In the genomic region with DNA sequence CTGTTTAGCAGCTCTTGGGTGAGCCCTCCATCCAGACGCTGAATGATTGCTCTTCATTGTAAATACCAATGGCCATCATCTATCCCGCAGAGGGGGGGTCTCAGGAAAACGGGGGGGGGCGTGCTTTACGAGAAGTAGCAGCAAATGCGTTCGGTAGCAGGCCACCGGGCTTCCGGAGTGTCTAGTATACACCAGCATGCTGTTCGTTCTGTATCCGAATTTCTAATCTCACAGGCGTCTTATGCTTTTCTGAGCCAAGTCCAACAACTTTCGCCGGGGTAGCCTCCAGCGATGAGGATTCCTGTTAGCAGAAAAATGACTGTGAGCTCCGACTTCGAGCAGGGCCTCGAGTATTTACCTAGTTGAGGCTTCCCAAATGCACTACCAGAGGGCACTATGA, we compare ENCODE assay signal across 8 mouse cellular contexts.
DNase-seq lines count a peak whose midpoint lies in the region; ATAC-seq and TF ChIP-seq lines count a peak whose summit lies in the region.

No protein-coding gene starts in this region.

- no peak for TF ChIP-seq POLR2A in thymus, adult 2 months (IDR thresholded peaks at IDR 0.05; ENCODE audit: control insufficient read depth, extremely low read depth, insufficient read depth, low read length, poor library complexity)

- no peaks in the 10 kb centered on the region for H3K9me3 ChIP-seq in embryonic facial prominence, embryonic 12.5 days
- H3K9me3 ChIP-seq in limb, embryonic 13.5 days: no peaks in the 10 kb centered on the region
- no peaks in the 10 kb centered on the region for H3K9me3 ChIP-seq in midbrain, embryonic 16.5 days (replicated peaks; ENCODE audit: control insufficient read depth, low read length, poor library complexity, severe bottlenecking)

- H3K9ac ChIP-seq in embryonic facial prominence, embryonic 12.5 days: 0 out of 2 replicates have a peak overlapping the region, but pooled peaks have one; percentile 27
- 0 out of 2 replicates have a peak overlapping the region, but pooled peaks have one; percentile 40 for H3K9ac ChIP-seq in limb, embryonic 13.5 days
- H3K9ac ChIP-seq in midbrain, embryonic 16.5 days (ENCODE audit: low read depth, low read length): no peak overlapping the region

- H3K4me1 ChIP-seq in thymus, adult 2 months (replicated peaks; ENCODE audit: control insufficient read depth, insufficient read depth, low read length): peaks cover 9% of the 10 kb centered on the region; the same call in 1 of the 2 replicates
- H3K4me1 ChIP-seq in embryonic facial prominence, embryonic 12.5 days: peaks cover 31% of the 10 kb centered on the region
- H3K4me1 ChIP-seq in limb, embryonic 13.5 days: peaks cover 56% of the 10 kb centered on the region
- H3K4me1 ChIP-seq in midbrain, embryonic 16.5 days (ENCODE audit: control insufficient read depth, insufficient read depth, low read length): peaks cover 25% of the 10 kb centered on the region

- no peak for TF ChIP-seq CTCF in thymus, adult 2 months (IDR thresholded peaks at IDR 0.05; ENCODE audit: borderline replicate concordance, control insufficient read depth, extremely low read depth, insufficient read depth, low read length, poor library complexity)

- DNase-seq in thymus, adult 2 months: peak; percentile 15
- DNase-seq in thymus, adult 18-20 months: no peak
- peak; percentile 41 to 45 for DNase-seq in heart, postnatal 10 days
- DNase-seq in layer of hippocampus, adult 9-11 months: no peak

- WGBS in thymus, adult 2 months: 6% methylated on average over 18 of the region's 18 CpGs
- 7% methylated on average over 18 of the region's 18 CpGs for WGBS in embryonic facial prominence, embryonic 12.5 days
- 2% methylated on average over 18 of the region's 18 CpGs for WGBS in limb, embryonic 13.5 days
- 9% methylated on average over 18 of the region's 18 CpGs for WGBS in midbrain, embryonic 16.5 days

- peak overlapping the region; percentile 47 for H3K4me2 ChIP-seq in embryonic facial prominence, embryonic 12.5 days (replicated peaks)
- peak overlapping the region; percentile 64 for H3K4me2 ChIP-seq in limb, embryonic 13.5 days (replicated peaks)
- H3K4me2 ChIP-seq in midbrain, embryonic 16.5 days (ENCODE audit: low read length): peak overlapping the region; percentile 43

- no peak overlapping the region for H3K27ac ChIP-seq in thymus, adult 2 months (ENCODE audit: control insufficient read depth, insufficient read depth, low read length)
- H3K27ac ChIP-seq in embryonic facial prominence, embryonic 12.5 days: peak overlapping the region; percentile 57
- peak overlapping the region; percentile 63; the same call in 1 of the 2 replicates for H3K27ac ChIP-seq in limb, embryonic 13.5 days
- H3K27ac ChIP-seq in midbrain, embryonic 16.5 days (ENCODE audit: low read length): no peak overlapping the region

- no peak for ATAC-seq in embryonic facial prominence, embryonic 12.5 days (ENCODE audit: insufficient number of reproducible peaks, insufficient read depth, low FRiP score, low TSS enrichment)
- no peak for ATAC-seq in limb, embryonic 13.5 days (ENCODE audit: low FRiP score, low read depth)
- no peak for ATAC-seq in midbrain, embryonic 16.5 days
- no peak for ATAC-seq in erythroblast, adult 5-6 weeks (replicated peaks; ENCODE audit: low FRiP score, poor library complexity, severe bottlenecking)

- intact Hi-C loops in heart, postnatal 10 days (cut with DNase I): no loop called here

- H3K4me3 ChIP-seq in thymus, adult 2 months (ENCODE audit: control insufficient read depth, insufficient read depth, low read length): peak overlapping the region; percentile 17; the same call in 1 of the 2 replicates
- peak overlapping the region; percentile 20; the same call in 1 of the 2 replicates for H3K4me3 ChIP-seq in embryonic facial prominence, embryonic 12.5 days
- peak overlapping the region; percentile 34 for H3K4me3 ChIP-seq in limb, embryonic 13.5 days
- H3K4me3 ChIP-seq in midbrain, embryonic 16.5 days (ENCODE audit: low read depth, low read length): 0 out of 2 replicates have a peak overlapping the region, but pooled peaks have one; percentile 7

- no peaks in the 10 kb centered on the region for H3K36me3 ChIP-seq in thymus, adult 2 months (ENCODE audit: control insufficient read depth, insufficient read depth, low read length)
- H3K36me3 ChIP-seq in embryonic facial prominence, embryonic 12.5 days: no peaks in the 10 kb centered on the region
- no peaks in the 10 kb centered on the region for H3K36me3 ChIP-seq in limb, embryonic 13.5 days
- no peaks in the 10 kb centered on the region for H3K36me3 ChIP-seq in midbrain, embryonic 16.5 days (ENCODE audit: control insufficient read depth, insufficient read depth, low read length)

- no peaks in the 10 kb centered on the region for H3K27me3 ChIP-seq in thymus, adult 2 months (ENCODE audit: control insufficient read depth, insufficient read depth, low read length)
- 0 out of 2 replicates have a peak, but pooled peaks cover 10% of the 10 kb centered on the region for H3K27me3 ChIP-seq in embryonic facial prominence, embryonic 12.5 days
- H3K27me3 ChIP-seq in limb, embryonic 13.5 days: peaks cover 63% of the 10 kb centered on the region
- H3K27me3 ChIP-seq in midbrain, embryonic 16.5 days (ENCODE audit: control insufficient read depth, insufficient read depth, low read depth, low read length): peaks cover 3% of the 10 kb centered on the region; the same call in 1 of the 2 replicates

Comparison
In these comparisons a context has a peak if more than half of its experiments do, and no peak if none do; other contexts are left out.
1. DNase-seq: peak in thymus, adult 2 months (single experiment) and heart, postnatal 10 days (2 of 2); none in thymus, adult 18-20 months (0 of 2) and layer of hippocampus, adult 9-11 months (single experiment).
2. H3K27ac ChIP-seq: peak in embryonic facial prominence, embryonic 12.5 days (single experiment) and limb, embryonic 13.5 days (single experiment); none in thymus, adult 2 months (single experiment) and midbrain, embryonic 16.5 days (single experiment).
3. Peak in every context shown above with its lines, with median percentiles within 50 percentile points of each other: H3K4me3 ChIP-seq and H3K4me2 ChIP-seq.